Comparison of ENCODE assay signal across 25 mouse cellular contexts in the genomic region with DNA sequence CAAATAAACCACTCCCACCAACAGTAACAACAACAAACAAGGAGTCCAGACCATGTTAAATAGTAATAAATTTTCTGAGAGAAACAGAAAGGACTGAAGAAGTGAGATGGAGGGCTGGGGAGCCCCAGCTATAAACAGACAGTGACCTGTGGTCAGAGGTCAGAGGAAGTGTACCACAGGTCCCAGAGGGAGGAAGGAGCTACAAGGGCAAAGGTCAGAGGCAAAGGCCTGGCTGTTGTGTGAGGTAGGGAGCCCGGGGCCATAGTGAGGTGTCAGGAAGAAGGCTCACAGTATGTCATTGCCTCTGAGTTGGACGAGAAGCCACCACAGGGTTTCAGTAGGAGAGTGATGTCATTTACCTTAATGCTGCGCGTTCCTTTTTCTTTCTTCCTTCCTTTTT. TPM values are rescaled to one million over a fixed set of nuclear protein-coding genes. Genes with fewer than 3 reads are reported as not detected.
DNase-seq lines count a peak whose midpoint lies in the region; ATAC-seq and TF ChIP-seq lines count a peak whose summit lies in the region.
"Had no signal": no experiment of that assay in that cellular context is flagged by ENCODE, and none has a peak within 500 bp of the region (broad histone marks: within the 10 kb centered on the region; RNA-seq: fewer than 3 reads in every experiment).

No protein-coding gene starts in this region.

- H3K4me1 ChIP-seq in kidney, embryonic 15.5 days, result peaks cover 10% of the 10 kb centered on the region
- no peaks in the 10 kb centered on the region for H3K4me1 ChIP-seq in lung, adult 2 months (ENCODE audit: control insufficient read depth, insufficient read depth, low read length)
- peaks cover 5% of the 10 kb centered on the region for H3K4me1 ChIP-seq in intestine, embryonic 15.5 days (replicated peaks)
- H3K4me1 ChIP-seq: hindbrain, embryonic 12.5 days; limb, embryonic 13.5 days; lung, embryonic 15.5 days had no signal

- TF ChIP-seq POLR2A in lung, adult 2 months (IDR thresholded peaks at IDR 0.05; ENCODE audit: borderline replicate concordance, extremely low read depth, low read depth, low read length), result no peak

- no peak overlapping the region for H3K4me3 ChIP-seq in kidney, embryonic 15.5 days (replicated peaks)
- H3K4me3 ChIP-seq in lung, adult 2 months (replicated peaks; ENCODE audit: extremely low read depth, low read depth, low read length), result no peak overlapping the region
- no peak overlapping the region for H3K4me3 ChIP-seq in intestine, embryonic 15.5 days (replicated peaks)
- H3K4me3 ChIP-seq: forebrain, embryonic 10.5 days; hindbrain, embryonic 12.5 days; limb, embryonic 13.5 days; lung, embryonic 15.5 days had no signal

- H3K9me3 ChIP-seq in kidney, embryonic 15.5 days (replicated peaks), result no peaks in the 10 kb centered on the region
- no peaks in the 10 kb centered on the region for H3K9me3 ChIP-seq in intestine, embryonic 15.5 days
- H3K9me3 ChIP-seq: forebrain, embryonic 10.5 days; hindbrain, embryonic 12.5 days; limb, embryonic 13.5 days; lung, embryonic 15.5 days had no signal

- no peaks in the 10 kb centered on the region for H3K36me3 ChIP-seq in kidney, embryonic 15.5 days
- H3K36me3 ChIP-seq in intestine, embryonic 15.5 days, result no peaks in the 10 kb centered on the region
- H3K36me3 ChIP-seq: forebrain, embryonic 10.5 days; hindbrain, embryonic 12.5 days; limb, embryonic 13.5 days; lung, embryonic 15.5 days had no signal

- ATAC-seq in kidney, embryonic 15.5 days (replicated peaks; ENCODE audit: low FRiP score), result no peak
- ATAC-seq in intestine, embryonic 15.5 days, result peak; percentile 56; the same call in 1 of the 2 replicates
- ATAC-seq: activated CD4-positive, CD25-positive, alpha-beta regulatory T cell, adult 4 months had no signal

- H3K4me2 ChIP-seq in kidney, embryonic 15.5 days, result no peak overlapping the region
- no peak overlapping the region for H3K4me2 ChIP-seq in intestine, embryonic 15.5 days (replicated peaks)
- H3K4me2 ChIP-seq: hindbrain, embryonic 12.5 days; limb, embryonic 13.5 days; lung, embryonic 15.5 days; midbrain, embryonic 11.5 days had no signal

- no peak for TF ChIP-seq CTCF in lung, adult 2 months (IDR thresholded peaks at IDR 0.05; ENCODE audit: insufficient read depth, low read length)

- 0 out of 2 replicates have a peak, but pooled peaks cover 3% of the 10 kb centered on the region for H3K27me3 ChIP-seq in kidney, embryonic 15.5 days
- H3K27me3 ChIP-seq in intestine, embryonic 15.5 days (replicated peaks), result no peaks in the 10 kb centered on the region
- H3K27me3 ChIP-seq: hindbrain, embryonic 12.5 days; limb, embryonic 13.5 days; lung, embryonic 15.5 days; Patski had no signal

- peak; percentile 26 for DNase-seq in kidney, postnatal 14 days
- DNase-seq in lung, postnatal 36 days, result peak; percentile 46
- no peak for DNase-seq in lung, adult 2 months
- DNase-seq in yolk sac, embryonic 10.5 days (ENCODE audit: low spot score), result peak; percentile 85
- no peak for DNase-seq in right cerebral cortex, postnatal 36 days (ENCODE audit: low spot score in 2 of 2)
- no peak for DNase-seq in neural tube, embryonic 10.5 days (ENCODE audit: extremely low spot score, low spot score)
- DNase-seq: adrenal gland, postnatal 14 days; B cell, adult 2 months; cerebellum, adult 18-20 months; gastrocnemius, postnatal 14 days; kidney, adult 18-20 months; right cerebral cortex, postnatal 25 days had no signal

- H3K27ac ChIP-seq in kidney, embryonic 15.5 days, result no peak overlapping the region
- no peak overlapping the region for H3K27ac ChIP-seq in intestine, embryonic 15.5 days
- H3K27ac ChIP-seq: forebrain, embryonic 10.5 days; hindbrain, embryonic 12.5 days; limb, embryonic 13.5 days; lung, embryonic 15.5 days had no signal

- 42% methylated on average over 4 of the region's 4 CpGs for WGBS in kidney, embryonic 15.5 days
- WGBS in lung, adult 2 months, result 45% methylated on average over 4 of the region's 4 CpGs
- WGBS in intestine, embryonic 15.5 days, result 45% methylated on average over 4 of the region's 4 CpGs

- H3K9ac ChIP-seq in kidney, embryonic 15.5 days, result no peak overlapping the region
- no peak overlapping the region for H3K9ac ChIP-seq in intestine, embryonic 15.5 days
- H3K9ac ChIP-seq: hindbrain, embryonic 12.5 days; limb, embryonic 13.5 days; lung, embryonic 15.5 days had no signal

RNA-seq across cellular contexts. Expression of a gene that starts 2.5 kb away (rescaled TPM):
- 0.18 and 0.23 TPM in 2 replicates for polyA plus RNA-seq in kidney, embryonic 15.5 days (2015; fragmentation: Nextera tagmentation; extraction: Ambion mirVana)
- polyA plus RNA-seq in lung, adult 2 months (2012; rRNA removed), result 1.5 and 2.7 TPM in 2 replicates
- 1.4 and 2.2 TPM in 2 replicates for polyA plus RNA-seq in intestine, embryonic 15.5 days (2015; fragmentation: Nextera tagmentation; extraction: Ambion mirVana)
- polyA plus RNA-seq: embryonic facial prominence, embryonic 14.5 days; forebrain, embryonic 10.5 days; hindbrain, embryonic 12.5 days; limb, embryonic 13.5 days; midbrain, embryonic 11.5 days had no signal

RNA-seq across cellular contexts. Expression of a gene that starts 15.0 kb away (rescaled TPM):
- 0.57 and 1.2 TPM in 2 replicates for polyA plus RNA-seq in kidney, embryonic 15.5 days (2015; fragmentation: Nextera tagmentation; extraction: Ambion mirVana)
- 0.11 and 0.96 TPM in 2 replicates for polyA plus RNA-seq in lung, adult 2 months (2012; rRNA removed)
- polyA plus RNA-seq in intestine, embryonic 15.5 days (2015; fragmentation: Nextera tagmentation; extraction: Ambion mirVana), result not detected in 2 replicates
- polyA plus RNA-seq: activated CD4-positive, CD25-positive, alpha-beta regulatory T cell, adult 4 months; heart, embryonic 16.5 days; midbrain, embryonic 11.5 days; neural tube, embryonic 14.5 days had no signal

RNA-seq across cellular contexts. Expression of a gene that starts 27.8 kb away (rescaled TPM):
- not detected in 2 replicates for polyA plus RNA-seq in kidney, embryonic 15.5 days (2015; fragmentation: Nextera tagmentation; extraction: Ambion mirVana)
- polyA plus RNA-seq in lung, adult 2 months (2012; rRNA removed), result not detected in 2 replicates
- polyA plus RNA-seq in intestine, embryonic 15.5 days (2015; fragmentation: Nextera tagmentation; extraction: Ambion mirVana), result not detected in 2 replicates
- polyA plus RNA-seq: activated CD4-positive, CD25-positive, alpha-beta regulatory T cell, adult 4 months; embryonic facial prominence, embryonic 14.5 days; forebrain, embryonic 10.5 days; heart, embryonic 16.5 days; hindbrain, embryonic 12.5 days; limb, embryonic 13.5 days; lung, embryonic 15.5 days; midbrain, embryonic 11.5 days; neural tube, embryonic 14.5 days; Patski; urinary bladder, adult 2 months had no signal

RNA-seq across cellular contexts. Expression of a gene that starts 41.4 kb away (rescaled TPM):
- polyA plus RNA-seq in kidney, embryonic 15.5 days (2015; fragmentation: Nextera tagmentation; extraction: Ambion mirVana), result not detected in 2 replicates
- not detected in 2 replicates for polyA plus RNA-seq in lung, adult 2 months (2012; rRNA removed)
- not detected in 2 replicates for polyA plus RNA-seq in intestine, embryonic 15.5 days (2015; fragmentation: Nextera tagmentation; extraction: Ambion mirVana)
- polyA plus RNA-seq: activated CD4-positive, CD25-positive, alpha-beta regulatory T cell, adult 4 months; embryonic facial prominence, embryonic 14.5 days; forebrain, embryonic 10.5 days; heart, embryonic 16.5 days; hindbrain, embryonic 12.5 days; limb, embryonic 13.5 days; lung, embryonic 15.5 days; midbrain, embryonic 11.5 days; neural tube, embryonic 14.5 days; Patski; urinary bladder, adult 2 months had no signal

RNA-seq across cellular contexts. Expression of a gene that starts 55.0 kb away (rescaled TPM):
- 0.26 and 0.29 TPM in 2 replicates for polyA plus RNA-seq in kidney, embryonic 15.5 days (2015; fragmentation: Nextera tagmentation; extraction: Ambion mirVana)
- 0.24 and 12.9 TPM in 2 replicates for polyA plus RNA-seq in lung, adult 2 months (2012; rRNA removed)
- 0.11 and 0.18 TPM in 2 replicates for polyA plus RNA-seq in intestine, embryonic 15.5 days (2015; fragmentation: Nextera tagmentation; extraction: Ambion mirVana)
- polyA plus RNA-seq: activated CD4-positive, CD25-positive, alpha-beta regulatory T cell, adult 4 months; midbrain, embryonic 11.5 days had no signal

Comparison
In these comparisons a context has a peak if more than half of its experiments do, and no peak if none do; other contexts are left out.
1. DNase-seq: peak in kidney, postnatal 14 days (single experiment), lung, postnatal 36 days (single experiment) and yolk sac, embryonic 10.5 days (single experiment); none in lung, adult 2 months (single experiment), right cerebral cortex, postnatal 36 days (0 of 2) and neural tube, embryonic 10.5 days (single experiment).